Mouse (Mus musculus) T-helper 17 cell (primary cell): ENCODE data around the gene Mrps5.

Source experiments
- in situ Hi-C, 2 experiments: fragments of 300-600 bp; cut with MboI, MseI; formaldehyde crosslinking; loops; 1 replicate in 1 of 2; 2 replicates in 1 of 2; pipeline ENCODE4 v1.15.1; 2025; ENCODE audit warnings: high pct_unique_total_duplicates in 2 of 2

Gene Mrps5

DNA sequence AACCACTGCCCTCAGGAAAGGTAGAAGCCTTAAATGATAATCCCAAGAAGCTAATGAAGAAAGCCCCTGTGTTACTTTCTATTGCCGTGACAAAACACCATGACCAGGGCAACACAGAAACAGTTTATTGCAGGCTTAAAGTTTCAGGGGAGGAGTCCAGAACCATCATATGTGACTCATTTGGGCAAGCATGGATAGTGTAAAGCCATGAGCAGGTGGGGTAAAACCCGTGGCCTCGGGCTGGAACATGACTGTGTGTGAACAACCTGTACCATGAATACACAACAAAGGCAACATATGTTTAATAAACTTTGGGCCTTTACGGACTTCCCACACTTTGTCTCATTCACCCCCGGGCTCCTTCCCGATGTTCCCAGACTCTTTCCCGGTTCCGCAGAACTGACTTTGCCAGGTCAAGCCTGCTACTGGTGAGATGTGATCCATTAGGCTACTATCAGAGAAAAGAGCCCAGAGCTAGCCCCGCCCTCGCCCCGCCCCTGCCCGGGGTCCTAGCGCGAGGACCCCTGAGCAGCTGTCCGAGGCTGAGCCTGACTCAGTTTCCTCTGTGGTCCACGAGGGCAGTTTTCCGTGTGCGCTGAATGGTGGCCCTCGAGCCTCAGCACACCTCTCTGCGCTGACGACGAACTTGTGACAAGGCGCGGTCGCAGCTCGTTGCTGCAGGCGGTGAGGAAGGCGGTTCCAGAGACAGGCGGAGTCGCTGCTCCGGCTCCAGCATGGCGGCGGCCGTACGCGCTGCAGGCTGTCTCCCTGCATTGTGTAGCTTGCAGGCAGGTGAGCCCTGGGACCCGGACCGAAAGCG, at the start of gene Mrps5, which contains the start of gene Zfp661:
Gene Mrps5, plus strand, starts transcription at position 529 of the 820 bp plus-strand sequence.
Gene Zfp661, minus strand, starts transcription at position 401 of the 820 bp plus-strand sequence.
- in situ Hi-C loops, result no loop called here

DNA sequence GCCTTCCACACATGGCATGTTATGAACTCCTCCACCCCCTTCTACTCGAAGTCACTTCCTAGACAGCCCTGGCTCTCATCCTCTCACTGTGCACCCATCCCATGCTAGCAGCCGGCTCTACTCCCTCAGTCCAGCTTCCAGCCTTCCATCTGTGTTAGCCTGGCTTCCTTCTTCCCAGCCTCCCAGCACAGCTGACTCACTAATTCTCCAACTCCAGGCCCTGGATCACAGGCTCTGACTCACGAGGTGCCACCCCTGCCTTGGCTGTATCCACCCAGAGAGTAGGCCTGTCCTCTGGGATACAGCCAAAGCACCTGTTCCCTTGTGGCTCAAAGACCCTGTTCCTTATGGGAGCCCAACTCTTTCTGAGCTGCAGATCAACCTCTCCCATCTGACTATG, 49.5 kb upstream of the Mrps5 start:
- in situ Hi-C loops, result loop anchor here in 1 of 2 experiments (10.0 kb wide), 1 partner anchor 427 kb away; no protein-coding TSS in a partner anchor

DNA sequence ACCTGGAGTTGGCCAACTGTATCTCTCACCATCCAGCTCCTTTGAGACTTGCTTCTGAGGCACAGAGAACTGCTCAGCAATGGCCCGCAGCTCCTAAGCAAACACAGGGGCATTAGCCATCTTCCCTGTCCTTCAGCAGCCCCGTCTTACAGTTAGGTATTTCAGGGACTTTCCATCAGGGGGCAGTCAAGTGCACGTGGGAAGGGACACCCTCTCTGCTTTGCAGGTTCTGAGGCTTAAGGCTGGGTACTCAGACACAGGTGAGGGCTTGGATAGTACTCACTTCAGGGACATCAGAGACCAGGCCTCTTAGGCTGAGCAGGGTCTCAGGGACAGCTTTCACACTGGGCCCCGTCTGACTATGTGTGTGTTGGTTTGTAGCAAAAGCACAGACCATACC, 47.5 kb upstream of the Mrps5 start:
- in situ Hi-C loops, result loop anchor here in 1 of 2 experiments (10.0 kb wide), 1 partner anchor 425 kb away; no protein-coding TSS in a partner anchor

DNA sequence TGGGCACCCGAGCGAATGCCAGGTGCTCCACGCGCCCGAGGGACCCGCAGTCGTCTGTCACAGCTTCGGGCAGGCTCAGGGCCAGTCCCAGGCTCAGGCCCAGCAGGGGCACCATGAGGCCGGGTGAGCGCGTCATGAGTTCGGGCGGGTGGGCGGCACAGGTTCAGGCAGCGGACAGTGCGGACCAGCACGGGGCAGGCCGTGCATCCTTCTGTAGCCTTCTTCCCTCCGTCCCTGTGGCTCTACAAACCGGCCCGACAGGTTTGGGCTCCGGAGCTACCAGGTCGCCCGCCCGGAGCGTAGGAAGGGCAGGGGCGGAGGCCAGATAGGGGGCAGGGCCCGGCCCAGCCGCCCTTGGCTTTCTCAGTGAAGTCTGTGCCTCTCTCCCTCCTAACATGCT, 45.8 kb upstream of the Mrps5 start, which contains the start of gene Prom2:
Gene Prom2, minus strand, starts transcription at position 283 of the 400 bp plus-strand sequence.
- in situ Hi-C loops, result no loop called here

DNA sequence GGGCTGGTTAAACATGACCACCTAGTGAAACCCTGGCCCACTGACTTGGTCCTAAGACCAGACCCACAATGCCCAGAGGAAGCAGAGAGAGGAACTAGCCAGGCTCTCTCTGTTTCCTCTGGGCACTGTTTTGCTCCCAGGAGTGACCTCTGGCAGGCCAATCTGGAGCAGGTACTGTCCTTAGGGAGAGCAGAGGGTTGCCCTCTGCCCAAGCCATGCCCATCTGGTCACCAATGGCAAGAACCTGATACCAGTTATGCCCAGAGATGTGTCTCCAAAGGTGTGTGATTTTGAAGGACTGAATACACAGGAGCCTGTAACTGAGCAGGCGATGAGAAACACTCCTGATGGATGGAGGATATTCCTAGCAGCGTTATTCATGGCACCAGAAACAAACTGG, 45.3 kb upstream of the Mrps5 start:
- in situ Hi-C loops, result no loop called here

DNA sequence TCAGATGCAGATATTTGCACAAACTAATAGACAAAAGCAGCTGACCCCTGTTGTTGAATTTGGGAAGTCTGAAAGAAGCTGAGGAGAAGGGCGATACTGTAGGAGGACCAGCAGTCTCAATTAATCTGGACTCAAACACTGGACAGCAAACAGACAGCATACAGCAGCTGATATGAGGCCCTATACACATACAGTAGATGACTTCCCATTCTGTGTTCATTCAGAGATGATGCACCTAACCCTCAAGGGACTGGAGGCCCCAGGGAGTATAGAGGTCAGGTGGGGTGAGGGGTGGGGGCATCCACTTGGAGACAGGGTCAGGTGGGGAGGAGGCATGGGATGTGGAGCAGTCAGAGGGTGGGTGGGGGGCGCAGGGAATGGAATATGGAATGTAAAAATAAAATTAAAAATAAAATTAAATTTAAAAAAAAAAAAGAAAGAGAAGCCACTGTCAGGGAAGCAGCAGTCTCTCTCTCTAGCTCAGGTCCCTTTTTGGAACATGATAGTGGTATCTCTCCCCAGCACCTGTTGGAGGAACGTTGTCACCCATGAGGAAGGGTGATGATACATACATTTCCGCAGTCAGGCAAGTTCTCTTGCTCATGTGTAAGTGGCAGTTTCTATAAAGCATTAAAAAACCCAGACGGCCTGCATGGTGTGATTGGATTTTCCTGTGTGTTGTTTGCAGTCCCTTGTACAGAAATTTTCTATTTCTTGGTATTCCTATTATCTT, 38.5 kb upstream of the Mrps5 start:
- in situ Hi-C loops, result no loop called here

DNA sequence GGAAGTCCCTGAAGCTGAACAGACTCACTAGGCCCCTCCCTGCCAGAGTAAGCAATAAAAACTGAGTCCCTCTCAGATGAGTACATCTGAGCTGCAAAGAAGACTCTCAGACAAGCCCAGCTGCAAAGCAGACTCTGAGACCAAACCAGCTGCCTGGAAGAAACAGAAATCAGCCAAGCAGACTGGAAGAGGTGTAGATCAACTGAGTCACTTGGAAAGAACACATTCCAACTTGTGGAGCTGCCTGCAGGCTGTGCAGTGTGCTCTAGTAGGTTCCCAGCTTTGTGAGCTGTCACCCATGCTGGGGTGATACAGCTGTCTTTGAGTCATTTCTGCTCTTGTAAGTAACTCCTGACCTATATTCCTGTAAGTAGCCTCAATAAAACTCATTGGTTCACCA, 37.3 kb upstream of the Mrps5 start:
- in situ Hi-C loops, result no loop called here

DNA sequence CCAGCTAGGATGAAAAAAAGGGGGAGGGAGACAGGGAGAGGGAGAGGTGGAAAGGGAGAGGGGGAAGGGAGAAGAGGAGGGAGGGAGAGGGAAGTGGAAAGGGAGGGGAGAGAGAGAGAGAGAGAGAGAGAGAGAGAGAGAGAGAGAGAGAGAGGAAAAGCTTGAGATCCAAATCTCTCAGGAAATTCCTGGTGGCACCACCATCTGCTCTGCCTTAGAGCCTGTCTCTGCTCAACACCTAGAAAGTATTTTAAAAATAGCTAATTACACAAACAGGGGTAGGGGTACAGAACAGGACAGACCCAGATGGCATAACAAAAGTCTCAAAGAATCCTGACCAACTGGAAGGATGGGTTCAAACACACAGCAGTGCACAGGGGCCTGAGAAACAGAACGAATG, 36.6 kb upstream of the Mrps5 start:
- in situ Hi-C loops, result no loop called here

DNA sequence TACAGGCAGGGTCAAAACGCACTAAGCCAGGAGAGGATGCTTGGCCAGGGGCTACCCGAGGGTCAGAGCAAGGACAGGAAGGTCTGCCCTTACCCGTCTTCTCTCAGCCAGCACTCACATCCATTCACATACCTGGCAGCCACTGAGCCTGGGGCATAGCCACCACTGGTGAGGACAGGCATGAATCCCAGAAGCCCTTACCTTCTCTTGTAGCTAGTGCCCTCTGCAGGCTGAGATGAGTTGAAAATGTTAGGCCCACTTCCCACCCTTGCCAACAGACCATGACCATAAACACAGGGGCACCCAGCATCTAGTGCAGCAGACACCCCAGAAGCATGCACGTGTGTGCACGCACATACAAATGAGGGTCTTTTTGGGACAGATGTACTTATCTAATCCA, 35.9 kb upstream of the Mrps5 start:
- in situ Hi-C loops, result no loop called here

DNA sequence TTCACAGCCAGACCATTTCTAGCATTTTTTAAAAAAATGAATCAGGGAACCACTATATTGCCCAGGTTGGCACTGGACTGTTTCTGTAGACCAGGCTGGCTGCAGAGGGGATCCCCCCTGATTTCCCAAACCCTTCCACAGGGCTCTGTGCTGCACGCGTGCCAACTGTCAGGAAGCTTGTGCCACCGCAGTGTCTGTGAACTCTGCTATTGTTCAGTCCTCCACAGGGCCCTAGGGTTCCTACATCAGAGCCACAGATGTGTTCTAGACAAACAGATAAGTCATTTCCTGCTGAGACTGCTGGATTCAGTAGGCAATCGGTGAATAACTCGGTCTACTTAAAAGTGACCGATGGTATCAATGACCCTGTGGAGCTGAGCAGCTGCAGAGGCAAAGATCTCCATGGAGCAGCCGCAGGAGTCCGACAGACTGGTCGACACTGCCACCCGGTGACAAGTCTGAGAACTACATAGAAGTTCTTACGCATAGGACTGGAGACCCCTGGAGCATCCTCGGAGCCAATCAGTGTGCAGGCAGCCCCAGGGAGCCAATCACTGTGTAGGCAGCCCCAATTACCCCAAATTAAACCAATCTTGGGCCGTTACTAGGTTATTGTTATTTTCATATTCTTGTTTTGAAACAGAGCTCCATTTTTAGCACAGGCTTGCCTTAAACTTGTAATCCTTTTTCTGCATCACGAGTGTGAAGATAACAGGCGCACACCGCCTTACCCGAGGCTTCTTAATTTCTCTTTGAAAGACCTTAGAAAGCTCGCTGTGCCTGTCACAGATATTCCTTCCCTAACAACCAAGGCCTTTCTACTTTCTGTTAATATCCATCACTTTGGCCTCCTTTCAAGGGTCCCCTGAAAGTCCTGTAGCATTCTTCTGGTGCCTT, 27.7 kb upstream of the Mrps5 start:
- in situ Hi-C loops, result loop anchor here in 1 of 2 experiments (5.0 kb wide), 2 partner anchors 52 to 92 kb away; no protein-coding TSS in a partner anchor

DNA sequence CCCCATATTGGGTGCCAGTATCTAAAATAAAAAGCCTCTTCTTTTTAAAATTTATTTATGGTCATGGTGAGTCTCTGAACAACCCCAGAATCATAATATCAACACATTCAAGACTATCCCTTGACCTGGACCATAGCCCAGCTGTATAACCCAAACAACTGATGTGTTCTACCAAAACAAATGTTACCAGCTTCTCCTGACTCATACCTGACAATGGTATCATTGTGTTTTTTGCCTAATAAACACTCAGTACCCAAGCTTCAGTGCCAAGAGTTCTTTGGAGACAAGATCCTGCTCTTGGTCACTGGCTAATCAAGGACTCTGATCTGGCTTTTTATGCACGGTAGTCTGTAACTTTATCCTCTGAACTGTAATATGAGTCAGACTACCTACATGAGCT, 13.7 kb upstream of the Mrps5 start:
- in situ Hi-C loops, result no loop called here

DNA sequence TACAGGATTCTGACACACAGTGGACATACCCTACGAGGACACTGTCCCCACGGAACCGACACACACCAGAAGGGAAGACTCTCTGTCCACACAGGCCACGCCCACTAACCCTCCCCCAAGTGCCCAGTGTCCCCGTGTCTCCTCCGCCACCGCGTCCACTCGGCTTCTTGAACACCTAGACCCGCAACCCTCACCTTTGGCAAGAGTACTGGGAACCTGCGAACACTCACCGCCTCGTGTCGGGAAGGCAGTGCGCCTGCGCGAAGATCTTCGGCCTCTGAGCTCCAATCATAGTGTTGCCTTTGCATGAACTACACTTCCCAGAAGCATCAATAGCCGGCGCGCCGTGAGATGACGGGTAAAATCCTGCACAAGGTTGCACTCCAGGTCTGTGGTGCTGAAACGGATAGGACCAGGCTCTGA, 2.6 kb upstream of the Mrps5 start:
- in situ Hi-C loops, result no loop called here

DNA sequence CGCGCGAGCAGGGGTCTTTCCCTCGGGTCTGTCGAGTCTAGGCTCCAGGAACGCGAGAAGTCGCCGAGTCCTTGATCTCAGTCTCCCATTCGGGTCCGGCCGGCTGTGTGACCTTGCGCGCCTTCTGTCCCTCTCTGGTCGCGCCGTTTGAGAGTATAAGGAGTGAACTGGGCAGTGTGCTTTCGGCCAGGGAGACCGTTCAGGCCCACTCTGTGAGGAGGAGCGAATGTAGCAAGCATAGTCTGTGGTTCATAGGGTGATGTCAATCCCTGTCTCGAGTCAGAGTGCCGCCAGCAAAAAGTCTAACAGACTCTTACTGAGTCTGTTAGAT, 457 bp downstream of the Mrps5 start:
- in situ Hi-C loops, result no loop called here

DNA sequence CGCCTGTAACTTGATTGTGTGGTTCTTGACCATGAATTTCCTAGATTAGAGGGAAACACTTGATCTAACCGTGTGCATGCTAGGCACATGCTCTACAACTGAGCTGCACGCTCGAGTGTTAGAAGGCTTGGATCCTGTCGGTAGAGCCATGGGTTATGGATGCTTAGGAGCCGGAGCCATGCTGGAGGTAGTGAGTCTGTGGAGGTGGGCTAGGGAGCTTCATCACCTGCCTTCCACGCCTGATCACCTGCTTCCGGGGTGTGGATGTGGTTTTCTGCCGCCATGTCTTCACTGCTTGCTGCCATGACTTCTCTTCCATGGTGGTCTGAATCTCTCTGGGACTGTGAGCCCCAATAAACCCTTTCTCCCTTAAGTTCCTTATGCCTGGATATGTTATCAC, 1.9 kb downstream of the Mrps5 start:
- in situ Hi-C loops, result no loop called here

DNA sequence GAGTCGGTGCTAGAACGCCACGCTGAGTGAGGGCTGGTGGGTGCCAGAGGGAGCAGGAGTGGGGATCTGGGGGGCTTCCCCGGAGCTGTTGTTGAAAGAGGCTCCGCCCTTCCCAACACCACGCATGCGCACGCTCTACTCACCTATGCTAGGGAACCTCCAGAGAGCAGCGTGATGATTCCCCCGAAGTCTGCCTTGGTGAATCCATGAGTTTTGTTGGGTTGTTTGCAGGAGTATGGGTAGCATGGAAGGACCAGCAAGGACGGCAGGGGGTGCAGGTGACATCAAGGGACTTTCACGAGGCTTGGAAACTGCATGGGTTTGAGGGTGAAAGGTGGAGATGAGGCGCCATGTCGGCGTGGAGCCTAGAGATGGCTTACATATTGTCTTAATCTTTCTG, 3.2 kb downstream of the Mrps5 start:
- in situ Hi-C loops, result no loop called here

DNA sequence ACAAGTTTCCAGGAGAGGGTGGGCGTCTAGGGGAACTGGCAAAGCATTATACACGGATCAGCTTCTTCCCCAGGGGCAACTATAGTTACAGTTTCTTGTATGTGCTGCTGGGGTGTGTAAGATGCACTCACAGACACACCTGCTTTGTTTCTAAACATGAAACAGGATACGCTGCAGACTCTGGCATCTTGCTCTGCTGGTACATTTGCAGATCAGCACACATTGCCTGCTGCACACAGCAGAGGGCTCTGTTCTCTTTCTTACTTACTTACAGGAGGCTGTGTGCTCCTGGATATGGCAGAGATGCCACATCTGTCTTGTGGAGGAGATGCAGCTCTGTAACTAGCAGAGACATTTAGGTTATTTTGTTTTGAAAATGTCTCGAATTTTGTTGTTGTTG, 3.8 kb downstream of the Mrps5 start:
- in situ Hi-C loops, result no loop called here

DNA sequence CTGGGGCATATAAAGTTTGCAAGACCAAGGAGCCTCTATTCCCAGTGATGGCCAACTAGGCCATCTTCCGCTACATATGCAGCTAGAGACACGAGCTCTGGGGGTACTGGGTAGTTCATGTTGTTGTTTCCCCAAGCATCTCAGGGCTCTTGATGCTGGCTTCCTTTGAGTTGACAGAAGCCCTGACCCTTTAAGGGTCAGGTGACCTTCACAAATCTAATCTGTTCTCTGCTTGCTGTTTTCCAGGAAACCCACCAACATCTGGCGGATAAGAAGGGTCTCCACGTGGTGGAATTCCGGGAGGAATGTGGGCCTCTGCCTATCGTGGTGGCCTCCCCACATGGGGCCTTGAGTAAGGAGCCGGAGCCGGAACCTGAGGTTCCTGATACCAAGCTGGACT, 16.4 kb downstream of the Mrps5 start:
- in situ Hi-C loops, result loop anchor here in 1 of 2 experiments (10.0 kb wide), 1 partner anchor 869 kb away; no protein-coding TSS in a partner anchor

DNA sequence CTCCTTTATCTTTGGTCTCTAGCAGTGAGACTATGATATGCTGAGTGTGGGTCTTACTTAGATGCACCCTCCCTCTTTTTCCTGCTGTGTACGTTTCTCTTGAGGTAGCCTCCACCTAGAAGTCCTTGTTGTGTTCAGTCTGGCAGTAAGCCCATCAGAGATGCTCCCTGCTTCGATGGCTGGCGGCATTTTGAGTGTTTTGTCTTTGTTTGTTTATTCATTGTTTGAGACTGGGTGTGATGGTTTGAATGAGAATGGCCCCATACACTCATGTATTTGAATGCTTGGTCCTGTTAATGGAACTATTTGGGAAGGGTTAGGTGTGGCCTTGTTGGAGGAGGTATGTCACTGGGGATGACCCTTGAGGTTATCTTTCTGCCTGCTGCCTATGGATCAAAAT, 18.2 kb downstream of the Mrps5 start:
- in situ Hi-C loops, result loop anchor here in 1 of 2 experiments (10.0 kb wide), 1 partner anchor 870 kb away; no protein-coding TSS in a partner anchor

DNA sequence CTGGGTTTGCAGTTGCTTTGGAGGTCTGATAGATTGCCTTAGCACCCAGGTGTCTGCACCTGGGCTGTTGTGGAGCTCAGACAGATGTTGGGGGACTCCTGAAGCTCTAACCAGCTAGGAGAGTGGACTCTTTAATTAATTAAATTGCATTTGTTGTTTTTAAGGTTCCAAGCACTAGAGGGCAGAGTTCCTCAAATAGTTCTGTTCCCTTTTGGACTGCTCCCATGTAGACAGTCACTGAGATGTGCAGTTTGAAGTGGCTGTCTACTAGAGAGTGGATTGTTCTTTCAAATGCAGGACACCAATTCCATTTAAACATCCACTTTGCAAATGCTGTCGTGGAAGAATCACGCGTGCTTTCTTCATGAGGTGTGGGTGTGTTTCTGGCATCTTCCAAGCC, 21.2 kb downstream of the Mrps5 start:
- in situ Hi-C loops, result loop anchor here in 1 of 2 experiments (10.0 kb wide), 1 partner anchor 873 kb away; no protein-coding TSS in a partner anchor

DNA sequence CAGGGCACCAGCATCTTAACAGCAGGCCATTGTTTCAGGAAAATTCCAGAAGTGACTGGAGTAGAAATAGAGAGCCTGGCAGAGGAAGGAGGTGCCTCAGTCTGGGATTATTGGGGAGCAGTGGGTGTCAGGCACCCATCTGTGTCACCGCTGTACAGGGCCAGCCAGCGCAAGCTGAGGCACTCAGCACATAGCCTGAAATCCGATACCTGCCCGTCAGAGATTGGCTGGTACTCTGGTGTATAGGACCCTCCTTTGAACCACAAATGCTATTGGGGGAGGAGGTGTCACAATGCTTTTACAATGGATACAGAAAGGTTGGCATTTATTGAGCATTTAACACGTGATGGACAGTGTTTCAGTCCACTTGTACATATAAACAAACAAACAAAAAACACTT, 22.0 kb downstream of the Mrps5 start:
- in situ Hi-C loops, result loop anchor here in 1 of 2 experiments (10.0 kb wide), 1 partner anchor 874 kb away; no protein-coding TSS in a partner anchor

DNA sequence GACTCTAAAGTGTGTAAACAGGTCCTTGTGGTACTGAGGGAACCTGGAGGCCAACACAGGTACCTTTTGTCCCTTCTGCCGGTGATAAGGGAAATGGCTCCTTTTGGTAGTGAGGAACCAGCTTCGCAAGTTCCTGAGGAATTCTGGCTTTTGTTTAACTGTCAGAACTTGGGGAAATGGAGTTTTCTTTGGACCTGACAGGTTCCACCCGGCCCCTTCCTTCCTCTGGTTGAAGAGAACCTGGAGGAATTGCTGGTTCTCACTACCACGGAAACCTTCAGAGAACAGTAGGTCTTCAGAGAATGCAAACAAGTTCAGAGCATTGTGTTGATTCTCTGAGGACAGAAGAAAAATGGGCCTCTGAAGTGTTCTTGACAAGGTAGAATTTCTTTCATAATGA, 24.4 kb downstream of the Mrps5 start:
- in situ Hi-C loops, result no loop called here
